12 mouse cellular contexts compared by ENCODE assay signal in the genomic region with DNA sequence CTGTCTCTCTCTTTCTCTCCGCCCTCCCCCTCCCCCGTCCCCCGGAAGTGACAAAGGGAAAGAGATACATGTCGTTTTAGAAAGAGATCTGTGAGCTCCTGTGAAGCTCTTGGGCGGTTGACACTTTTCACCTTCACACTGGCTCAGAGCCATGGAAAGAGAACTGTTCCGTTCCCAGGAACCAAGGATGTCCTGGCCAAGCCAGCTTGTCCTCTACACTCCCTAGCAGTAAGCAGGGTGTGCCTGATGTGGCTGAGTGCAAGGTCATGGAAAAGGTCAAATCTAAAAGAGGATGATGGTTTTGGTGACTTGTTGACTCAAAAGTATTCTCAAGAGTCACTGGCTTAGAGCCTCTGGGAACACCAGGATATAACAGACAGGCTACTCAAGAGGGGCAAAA.
DNase-seq lines count a peak whose midpoint lies in the region; TF ChIP-seq lines count a peak whose summit lies in the region.
"Had no signal": no experiment of that assay in that cellular context is flagged by ENCODE, and none has a peak within 500 bp of the region (broad histone marks: within the 10 kb centered on the region; RNA-seq: fewer than 3 reads in every experiment).

No protein-coding gene starts in this region.

- intact Hi-C loops in heart, postnatal 10 days (cut with DNase I), result no loop called here

- no peaks in the 10 kb centered on the region for H3K4me1 ChIP-seq in kidney, adult 2 months (ENCODE audit: control insufficient read depth, insufficient read depth, low read length)
- peaks cover 40% of the 10 kb centered on the region for H3K4me1 ChIP-seq in limb, embryonic 10.5 days
- H3K4me1 ChIP-seq: embryonic facial prominence, embryonic 12.5 days; liver, embryonic 12.5 days had no signal

- no peak for TF ChIP-seq POLR2A in kidney, adult 2 months (IDR thresholded peaks at IDR 0.05; ENCODE audit: low read depth, low read length)

- no peak overlapping the region for H3K4me3 ChIP-seq in kidney, adult 2 months (ENCODE audit: insufficient read depth, low read depth, low read length)
- H3K4me3 ChIP-seq in limb, embryonic 10.5 days, result no peak overlapping the region
- H3K4me3 ChIP-seq: embryonic facial prominence, embryonic 12.5 days; liver, embryonic 12.5 days had no signal

- no peaks in the 10 kb centered on the region for H3K9me3 ChIP-seq in limb, embryonic 10.5 days (replicated peaks)
- H3K9me3 ChIP-seq: embryonic facial prominence, embryonic 12.5 days; liver, embryonic 12.5 days had no signal

- no peak for TF ChIP-seq CTCF in kidney, adult 2 months (conservative IDR thresholded peaks at IDR 0.05; ENCODE audit: insufficient read depth, insufficient read length, low read depth, low read length)

- H3K27ac ChIP-seq in kidney, adult 2 months (ENCODE audit: insufficient read depth, low read depth, low read length), result no peak overlapping the region
- H3K27ac ChIP-seq in limb, embryonic 10.5 days, result no peak overlapping the region
- H3K27ac ChIP-seq: embryonic facial prominence, embryonic 12.5 days; liver, embryonic 12.5 days had no signal

- H3K36me3 ChIP-seq in kidney, adult 2 months (ENCODE audit: control insufficient read depth, insufficient read depth, low read length), result no peaks in the 10 kb centered on the region
- 0 out of 2 replicates have a peak, but pooled peaks cover 7% of the 10 kb centered on the region for H3K36me3 ChIP-seq in limb, embryonic 10.5 days
- H3K36me3 ChIP-seq: embryonic facial prominence, embryonic 12.5 days; liver, embryonic 12.5 days had no signal

- H3K27me3 ChIP-seq in kidney, adult 2 months (replicated peaks; ENCODE audit: control insufficient read depth, insufficient read depth, low read length), result no peaks in the 10 kb centered on the region
- H3K27me3 ChIP-seq in limb, embryonic 10.5 days (ENCODE audit: low read depth, poor library complexity, severe bottlenecking), result peaks cover 5% of the 10 kb centered on the region; the same call in 1 of the 2 replicates
- H3K27me3 ChIP-seq: embryonic facial prominence, embryonic 12.5 days; liver, embryonic 12.5 days had no signal

- WGBS in kidney, adult 2 months, result 46% methylated on average over 6 of the region's 6 CpGs
- 74% methylated on average over 6 of the region's 6 CpGs for WGBS in limb, embryonic 10.5 days

- peak; percentile 20 for DNase-seq in kidney, adult 2 months
- DNase-seq in kidney, adult 9 months, result no peak
- peak; percentile 22 for DNase-seq in ES-CJ7 (ENCODE audit: low read depth, low spot score)
- peak; percentile 47 for DNase-seq in heart, adult 8-10 months (ENCODE audit: low spot score)
- DNase-seq in heart, postnatal 10 days, result peak; percentile 73 to 76
- no peak for DNase-seq in neural tube, embryonic 10.5 days (ENCODE audit: extremely low spot score, low spot score)
- DNase-seq in retina, postnatal 1 day, result no peak
- DNase-seq in limb, embryonic 10.5 days (ENCODE audit: low spot score), result no peak
- DNase-seq: cerebellum, postnatal 25 days; thymus, adult 18-20 months had no signal

Comparison
In these comparisons a context has a peak if more than half of its experiments do, and no peak if none do; other contexts are left out.
1. DNase-seq: peak in kidney, adult 2 months (single experiment), ES-CJ7 (single experiment), heart, adult 8-10 months (single experiment) and heart, postnatal 10 days (2 of 2); none in kidney, adult 9 months (single experiment), neural tube, embryonic 10.5 days (single experiment), retina, postnatal 1 day (single experiment) and limb, embryonic 10.5 days (single experiment).